Mouse (Mus musculus): ENCODE measurements around the gene Ddost.

DNA sequence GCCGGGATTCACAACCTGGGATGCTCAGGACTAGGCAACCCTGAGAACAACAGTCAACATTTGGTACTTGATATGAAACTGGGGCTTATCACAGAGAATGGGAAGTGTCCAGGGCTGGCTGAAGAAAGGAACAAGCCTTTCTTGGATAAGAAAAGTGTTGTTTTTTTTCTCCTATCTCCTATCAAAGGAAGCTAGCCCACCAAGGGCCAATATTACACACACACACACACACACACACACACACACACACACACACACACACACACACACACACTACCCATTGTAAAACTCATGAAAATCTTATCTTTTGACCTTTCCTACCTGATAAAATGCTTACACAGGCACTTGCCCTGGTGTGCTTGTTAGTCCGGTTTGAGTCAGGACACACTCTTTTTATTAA, 51.0 kb downstream of the Ddost start:
- TF ChIP-seq CTCF (IDR thresholded peaks at IDR 0.05; ENCODE audit: low read depth, low read length), result no peak
- no peak for TF ChIP-seq GATA1 (IDR thresholded peaks at IDR 0.05; ENCODE audit: borderline replicate concordance, low read length)
